Mouse (Mus musculus): ENCODE data around the gene Alkbh4. TPM values are rescaled to one million over a fixed set of nuclear protein-coding genes. Genes with fewer than 3 reads are reported as not detected.

The Alkbh4 gene
- 11.3 and 12.9 TPM in 2 replicates for polyA plus RNA-seq (2015; fragmentation: Nextera tagmentation; extraction: Ambion mirVana)

GRCm38 (mm10) chr5:136135571-136136291 is at the start of gene Alkbh4, which contains the start of gene Lrwd1:
Alkbh4 (plus strand) TSS chr5:136136146.
Lrwd1 (minus strand) TSS chr5:136136074.
- Histone ChIP-seq H3K36me3 (ENCODE audit: control insufficient read depth, insufficient read depth) (peaks cover 35% of the 10 kb centered on the region), H3K4me2 (ENCODE audit: low read depth, low read length) (peak within 1 kb of the TSS; percentile 74), H3K4me1 (ENCODE audit: control insufficient read depth, low read depth, low read length) (peaks cover 24% of the 10 kb centered on the region), H3K9ac (ENCODE audit: low read depth, low read length) (peak within 1 kb of the TSS; percentile 90), H3K27ac (ENCODE audit: low read length) (peak within 1 kb of the TSS; percentile 96), H3K27me3 (ENCODE audit: control insufficient read depth, insufficient read depth, low read depth, low read length) (no peaks in the 10 kb centered on the region), H3K4me3 (ENCODE audit: low read depth, low read length) (peak within 1 kb of the TSS; percentile 91), H3K9me3 (replicated peaks; ENCODE audit: control insufficient read depth, low read length) (no peaks in the 10 kb centered on the region)
- peak; percentile 92 for ATAC-seq (ENCODE audit: low read depth)
- under 1% methylated on average over 60 of the region's 60 CpGs for WGBS (ENCODE audit: insufficient replicate concordance)

DNA sequence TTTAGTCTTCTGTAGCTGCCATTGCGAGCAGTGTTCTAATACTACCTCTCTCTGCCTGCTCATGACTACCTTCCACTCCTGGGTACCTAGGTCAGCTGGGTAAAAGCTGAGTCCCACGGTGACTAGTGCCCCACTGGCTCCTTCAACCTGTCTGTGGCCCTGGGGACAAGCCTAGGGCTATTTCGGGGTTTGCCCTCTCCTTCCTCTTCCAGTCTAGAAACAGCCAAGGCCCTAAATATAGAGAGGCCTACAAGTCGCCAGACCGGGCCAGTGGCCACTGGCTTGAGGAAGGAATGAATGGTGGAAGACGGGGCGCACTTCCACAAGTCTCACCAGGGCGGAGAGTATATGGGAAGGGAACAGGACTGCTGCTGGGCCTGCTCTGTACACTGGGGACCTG is 49.7 kb upstream of the Alkbh4 start:
- Histone ChIP-seq H3K27me3 (ENCODE audit: control insufficient read depth, insufficient read depth, low read depth, low read length) (peaks cover 21% of the 10 kb centered on the region), H3K9ac (ENCODE audit: low read depth, low read length) (no peak overlapping the region), H3K4me3 (ENCODE audit: low read depth, low read length) (no peak overlapping the region), H3K9me3 (replicated peaks; ENCODE audit: control insufficient read depth, low read length) (no peaks in the 10 kb centered on the region), H3K4me2 (ENCODE audit: low read depth, low read length) (no peak overlapping the region), H3K4me1 (ENCODE audit: control insufficient read depth, low read depth, low read length) (peaks cover 16% of the 10 kb centered on the region), H3K27ac (ENCODE audit: low read length) (no peak overlapping the region), H3K36me3 (ENCODE audit: control insufficient read depth, insufficient read depth) (no peaks in the 10 kb centered on the region)
- no peak for ATAC-seq (ENCODE audit: low read depth)
- 72% methylated on average over 8 of the region's 8 CpGs for WGBS (ENCODE audit: insufficient replicate concordance)

DNA sequence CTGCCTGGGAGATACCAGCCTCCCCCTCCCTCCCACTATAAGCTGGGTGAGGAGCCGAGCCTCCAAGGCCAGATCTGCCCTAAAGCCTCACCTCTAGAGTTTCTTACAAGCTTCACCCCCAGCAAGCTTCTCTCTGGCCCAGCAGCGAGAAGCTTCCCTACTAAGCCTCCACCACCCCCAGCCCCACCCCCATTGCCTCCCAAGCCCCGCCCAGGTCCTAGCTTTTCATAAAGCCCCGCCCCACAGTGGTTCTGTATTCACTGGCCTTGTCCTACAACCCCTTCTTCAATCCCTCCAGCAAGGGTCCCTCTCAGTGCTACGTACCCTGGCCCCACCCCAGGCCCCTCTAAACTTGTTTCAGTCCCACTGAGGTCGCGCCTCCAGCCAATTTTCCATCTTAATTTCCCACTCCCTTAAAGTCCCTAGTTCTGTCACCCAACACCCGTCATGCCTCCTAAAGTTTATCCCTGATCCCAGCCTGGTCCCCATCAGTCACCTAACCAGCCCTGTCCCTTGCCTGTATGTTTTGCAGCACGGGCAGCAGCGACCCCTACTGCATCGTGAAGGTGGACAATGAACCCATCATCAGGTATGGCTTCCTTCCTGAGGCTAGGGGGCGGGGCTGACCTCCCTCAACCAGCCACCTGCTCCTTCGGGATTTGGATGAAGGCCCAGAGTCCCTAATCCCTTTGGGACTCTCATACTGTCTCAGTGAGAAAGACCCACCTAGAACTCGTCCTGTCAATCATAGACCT is 46.9 kb upstream of the Alkbh4 start:
- Histone ChIP-seq H3K4me2 (ENCODE audit: low read depth, low read length) (no peak overlapping the region), H3K4me3 (ENCODE audit: low read depth, low read length) (no peak overlapping the region), H3K27ac (ENCODE audit: low read length) (no peak overlapping the region), H3K9me3 (replicated peaks; ENCODE audit: control insufficient read depth, low read length) (no peaks in the 10 kb centered on the region), H3K36me3 (ENCODE audit: control insufficient read depth, insufficient read depth) (no peaks in the 10 kb centered on the region), H3K4me1 (ENCODE audit: control insufficient read depth, low read depth, low read length) (peaks cover 11% of the 10 kb centered on the region), H3K9ac (ENCODE audit: low read depth, low read length) (no peak overlapping the region), H3K27me3 (ENCODE audit: control insufficient read depth, insufficient read depth, low read depth, low read length) (peaks cover 19% of the 10 kb centered on the region)
- WGBS (ENCODE audit: insufficient replicate concordance) = 20% methylated on average over 14 of the region's 14 CpGs
- ATAC-seq (ENCODE audit: low read depth) = no peak

GRCm38 (mm10) chr5:136091927-136092326 is 44.0 kb upstream of the Alkbh4 start:
- no peak for ATAC-seq (ENCODE audit: low read depth)
- 47% methylated on average over 5 of the region's 5 CpGs for WGBS (ENCODE audit: insufficient replicate concordance)

DNA sequence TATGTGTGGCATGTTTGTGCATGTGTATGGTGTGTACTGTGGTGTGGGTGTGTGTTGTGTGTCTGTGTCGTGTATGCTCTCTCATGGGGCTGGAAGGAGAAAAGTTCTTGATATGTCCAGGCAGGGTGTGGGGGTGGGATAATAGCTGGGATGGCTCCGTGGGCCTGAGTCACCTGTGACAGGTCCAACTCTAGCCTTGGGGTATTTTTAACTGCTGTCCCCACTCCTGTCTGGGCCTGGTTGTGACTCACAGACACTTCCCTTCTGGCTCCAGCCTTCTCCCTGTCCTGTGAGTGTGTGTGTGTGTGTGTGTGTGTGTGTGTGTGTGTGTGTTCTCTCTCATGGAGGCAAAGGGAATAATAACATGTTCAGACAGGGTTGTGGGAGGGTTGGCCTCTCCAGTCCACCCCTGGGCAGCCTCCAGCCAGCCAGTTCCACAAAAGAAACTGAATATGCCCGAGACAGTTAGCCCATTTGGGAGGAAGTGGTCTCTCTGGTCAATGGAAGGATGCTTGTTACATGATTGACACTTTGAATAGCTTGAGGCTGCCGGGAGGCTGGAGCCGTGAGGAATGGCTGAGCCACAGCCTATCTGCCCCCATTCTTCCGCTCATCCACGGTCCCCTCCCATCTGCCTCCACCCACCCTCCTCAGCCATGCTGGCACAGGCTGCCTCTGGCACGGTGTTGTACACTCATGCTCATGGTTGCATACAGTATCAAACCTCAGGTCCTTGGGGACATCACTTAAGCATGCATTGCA is 41.5 kb upstream of the Alkbh4 start:
- no peak overlapping the region for H3K4me2 ChIP-seq (ENCODE audit: low read depth, low read length)
- no peak overlapping the region for H3K27ac ChIP-seq (ENCODE audit: low read length)
- H3K9ac ChIP-seq (ENCODE audit: low read depth, low read length) = no peak overlapping the region
- no peaks in the 10 kb centered on the region for H3K27me3 ChIP-seq (ENCODE audit: control insufficient read depth, insufficient read depth, low read depth, low read length)
- no peak for ATAC-seq (ENCODE audit: low read depth)
- H3K4me1 ChIP-seq (ENCODE audit: control insufficient read depth, low read depth, low read length) = no peaks in the 10 kb centered on the region
- no peaks in the 10 kb centered on the region for H3K36me3 ChIP-seq (ENCODE audit: control insufficient read depth, insufficient read depth)
- H3K4me3 ChIP-seq (ENCODE audit: low read depth, low read length) = no peak overlapping the region
- H3K9me3 ChIP-seq (replicated peaks; ENCODE audit: control insufficient read depth, low read length) = no peaks in the 10 kb centered on the region
- 24% methylated on average over 8 of the region's 8 CpGs for WGBS (ENCODE audit: insufficient replicate concordance)

More at GRCm38 (mm10) chr5:136091927-136092326, 44.0 kb upstream of the Alkbh4 start:
- H3K9me3 ChIP-seq (replicated peaks; ENCODE audit: control insufficient read depth, low read length) = no peaks in the 10 kb centered on the region
- H3K4me3 ChIP-seq (ENCODE audit: low read depth, low read length) = no peak overlapping the region
- no peak overlapping the region for H3K27ac ChIP-seq (ENCODE audit: low read length)
- no peaks in the 10 kb centered on the region for H3K27me3 ChIP-seq (ENCODE audit: control insufficient read depth, insufficient read depth, low read depth, low read length)
- no peak overlapping the region for H3K9ac ChIP-seq (ENCODE audit: low read depth, low read length)
- H3K36me3 ChIP-seq (ENCODE audit: control insufficient read depth, insufficient read depth) = no peaks in the 10 kb centered on the region
- peaks cover 3% of the 10 kb centered on the region; the same call in 1 of the 2 replicates for H3K4me1 ChIP-seq (ENCODE audit: control insufficient read depth, low read depth, low read length)
- H3K4me2 ChIP-seq (ENCODE audit: low read depth, low read length) = no peak overlapping the region

GRCm38 (mm10) chr5:136095089-136095488 is 40.9 kb upstream of the Alkbh4 start:
- 51% methylated on average over 7 of the region's 7 CpGs for WGBS (ENCODE audit: insufficient replicate concordance)

DNA sequence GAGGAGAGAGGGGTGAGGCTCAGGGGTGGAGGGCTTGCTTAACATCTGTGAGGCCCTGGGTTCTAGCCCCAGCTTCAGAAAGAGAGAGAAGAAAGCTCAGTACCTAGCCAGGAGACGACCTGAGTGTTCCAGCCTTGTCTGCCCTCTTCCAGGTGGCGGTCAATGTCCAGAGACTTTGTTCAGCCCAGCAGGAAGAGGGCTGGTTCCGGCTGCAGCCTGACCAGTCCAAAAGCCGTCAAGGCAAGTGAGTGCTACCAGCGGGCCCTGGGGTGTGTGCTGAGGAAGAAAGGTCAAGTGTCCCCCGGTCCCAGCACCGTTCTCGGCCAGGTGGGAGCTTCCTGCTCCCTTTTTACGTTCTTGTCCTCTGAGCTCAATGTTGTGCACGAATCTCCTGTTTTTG is 37.4 kb upstream of the Alkbh4 start:
- no peaks in the 10 kb centered on the region for H3K36me3 ChIP-seq (ENCODE audit: control insufficient read depth, insufficient read depth)
- H3K9me3 ChIP-seq (replicated peaks; ENCODE audit: control insufficient read depth, low read length) = no peaks in the 10 kb centered on the region
- no peak for ATAC-seq (ENCODE audit: low read depth)
- H3K4me1 ChIP-seq (ENCODE audit: control insufficient read depth, low read depth, low read length) = peaks cover 8% of the 10 kb centered on the region
- WGBS (ENCODE audit: insufficient replicate concordance) = 67% methylated on average over 10 of the region's 10 CpGs
- no peak overlapping the region for H3K9ac ChIP-seq (ENCODE audit: low read depth, low read length)
- H3K27me3 ChIP-seq (ENCODE audit: control insufficient read depth, insufficient read depth, low read depth, low read length) = no peaks in the 10 kb centered on the region
- no peak overlapping the region for H3K27ac ChIP-seq (ENCODE audit: low read length)
- H3K4me2 ChIP-seq (ENCODE audit: low read depth, low read length) = no peak overlapping the region
- H3K4me3 ChIP-seq (ENCODE audit: low read depth, low read length) = no peak overlapping the region

More at GRCm38 (mm10) chr5:136095089-136095488, 40.9 kb upstream of the Alkbh4 start:
- no peaks in the 10 kb centered on the region for H3K4me1 ChIP-seq (ENCODE audit: control insufficient read depth, low read depth, low read length)
- no peak overlapping the region for H3K27ac ChIP-seq (ENCODE audit: low read length)
- no peaks in the 10 kb centered on the region for H3K9me3 ChIP-seq (replicated peaks; ENCODE audit: control insufficient read depth, low read length)
- H3K36me3 ChIP-seq (ENCODE audit: control insufficient read depth, insufficient read depth) = no peaks in the 10 kb centered on the region
- ATAC-seq (ENCODE audit: low read depth) = no peak
- H3K4me3 ChIP-seq (ENCODE audit: low read depth, low read length) = no peak overlapping the region
- no peak overlapping the region for H3K4me2 ChIP-seq (ENCODE audit: low read depth, low read length)
- H3K9ac ChIP-seq (ENCODE audit: low read depth, low read length) = no peak overlapping the region
- no peaks in the 10 kb centered on the region for H3K27me3 ChIP-seq (ENCODE audit: control insufficient read depth, insufficient read depth, low read depth, low read length)

- 4% methylated on average over 41 of the region's 41 CpGs for WGBS (ENCODE audit: insufficient replicate concordance)
- Histone ChIP-seq H3K9me3 (replicated peaks; ENCODE audit: control insufficient read depth, low read length) (no peaks in the 10 kb centered on the region; the same call in 1 of the 2 replicates), H3K27ac (ENCODE audit: low read length) (no peak overlapping the region), H3K4me1 (ENCODE audit: control insufficient read depth, low read depth, low read length) (peaks cover 8% of the 10 kb centered on the region), H3K4me3 (ENCODE audit: low read depth, low read length) (peak overlapping the region; percentile 44), H3K27me3 (ENCODE audit: control insufficient read depth, insufficient read depth, low read depth, low read length) (no peaks in the 10 kb centered on the region), H3K9ac (ENCODE audit: low read depth, low read length) (peak overlapping the region; percentile 29), H3K4me2 (ENCODE audit: low read depth, low read length) (peak overlapping the region; percentile 65), H3K36me3 (ENCODE audit: control insufficient read depth, insufficient read depth) (no peaks in the 10 kb centered on the region)
- peak; percentile 78 for ATAC-seq (ENCODE audit: low read depth)
These were observed 33.7 kb upstream of the Alkbh4 start for GRCm38 (mm10) chr5:136102099-136102820.
